Mouse (Mus musculus) frontal cortex, adult (tissue): ENCODE measurements around the gene Mrpl54.

Experiments
- ATAC-seq: cut with Nextera tagmentation; 2 replicates; pipeline ENCODE4 v1.9.2; 2017; ENCODE audit warnings: mild to moderate bottlenecking, moderate library complexity, mixed read lengths; ENCODE audit not compliant: low TSS enrichment

The Mrpl54 gene

DNA sequence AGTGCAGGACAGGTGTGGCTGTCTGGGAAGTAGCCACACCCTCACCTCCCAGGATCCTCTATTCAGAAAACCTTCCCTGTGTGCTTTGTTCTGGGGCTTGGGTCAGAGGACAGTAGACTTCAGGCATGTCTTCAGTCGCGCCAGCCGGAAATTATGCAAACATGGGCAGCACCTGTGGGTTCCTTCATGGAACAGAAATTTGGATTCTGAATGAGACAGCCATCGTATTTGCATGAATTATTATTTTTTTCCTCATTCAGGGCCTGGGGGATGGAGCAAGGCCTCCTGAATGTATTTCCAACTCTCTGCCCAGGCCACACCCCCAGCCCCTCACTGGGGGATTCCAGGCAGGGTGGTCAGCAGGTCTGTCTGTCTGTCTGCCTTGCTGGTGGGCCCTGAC lies 5.7 kb downstream of the Mrpl54 start:
- ATAC-seq = no peak

GRCm38 (mm10) chr10:81259225-81259884 lies 7.4 kb downstream of the Mrpl54 start:
- 0 out of 2 replicates have a peak, but pooled peaks have one; percentile 5 for ATAC-seq

GRCm38 (mm10) chr10:81257158-81258039 lies 9.3 kb downstream of the Mrpl54 start:
- ATAC-seq = peak; percentile 10; the same call in 1 of the 2 replicates

DNA sequence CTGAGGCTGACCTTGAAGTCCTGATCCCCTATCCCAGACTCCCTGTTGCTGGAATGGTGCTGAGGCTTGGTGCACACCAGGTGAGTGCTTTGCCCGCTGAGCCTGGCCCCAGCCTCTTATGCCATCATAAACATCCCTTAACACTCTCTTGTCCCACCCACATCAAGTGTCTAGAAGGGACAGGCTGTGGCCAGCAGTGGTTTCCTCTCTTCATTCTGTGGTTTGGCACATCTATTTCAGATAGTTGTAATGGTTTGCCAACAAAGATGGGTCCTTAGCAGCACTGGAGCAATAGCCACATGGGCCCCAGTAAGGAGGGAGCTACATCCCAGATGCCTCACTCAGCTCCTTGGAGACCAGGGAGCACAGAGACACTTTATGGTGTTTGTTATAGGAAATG lies 11.8 kb downstream of the Mrpl54 start:
- no peak for ATAC-seq

GRCm38 (mm10) chr10:81252424-81253419 lies 14.0 kb downstream of the Mrpl54 start, which contains the start of gene Matk:
Matk (plus strand) TSS chr10:81252935.
- ATAC-seq = peak; percentile 64

DNA sequence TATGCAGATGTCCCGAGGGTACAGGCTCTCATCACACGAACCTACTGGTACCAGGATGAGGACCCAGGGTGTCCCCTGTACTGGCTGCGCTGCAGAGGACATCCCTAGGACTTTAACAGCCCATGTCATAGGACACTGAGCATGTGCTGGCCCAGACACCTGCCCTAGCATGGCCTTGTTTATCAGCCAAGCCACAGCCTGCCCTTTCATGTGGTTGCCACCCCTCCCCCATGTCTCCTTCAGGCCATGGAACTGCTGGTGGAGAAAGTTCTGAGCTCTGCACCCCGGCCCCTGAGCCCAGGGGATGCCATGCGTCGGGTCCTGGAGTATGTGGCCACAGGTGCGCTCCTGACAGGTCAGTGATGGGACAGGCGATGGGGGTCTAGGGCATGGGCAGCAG lies 17.3 kb downstream of the Mrpl54 start:
- ATAC-seq = no peak

GRCm38 (mm10) chr10:81247804-81248203 lies 18.9 kb downstream of the Mrpl54 start:
- no peak for ATAC-seq

DNA sequence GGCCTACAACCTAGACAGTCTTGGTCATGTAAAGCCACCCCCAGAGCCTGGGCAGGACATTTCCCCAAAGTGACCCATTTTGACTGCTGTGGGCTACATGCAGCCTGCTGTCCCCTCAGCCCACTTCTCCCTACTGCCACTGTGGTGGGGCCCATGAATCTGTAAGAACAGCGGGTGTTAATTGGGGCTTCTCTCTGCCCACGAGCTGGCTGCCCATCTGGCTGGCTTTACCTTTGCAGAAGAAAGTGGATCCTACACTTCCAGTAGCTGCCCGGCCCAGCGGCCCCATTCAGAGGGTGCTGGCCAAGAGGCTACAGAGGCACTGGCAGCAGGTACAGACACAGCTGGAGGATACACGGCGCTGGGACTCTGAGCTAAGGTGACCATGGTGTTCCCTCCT lies 21.6 kb downstream of the Mrpl54 start:
- ATAC-seq = peak; percentile 31; the same call in 1 of the 2 replicates

GRCm38 (mm10) chr10:81244595-81244994 lies 22.1 kb downstream of the Mrpl54 start:
- peak; percentile 42; the same call in 1 of the 2 replicates for ATAC-seq

DNA sequence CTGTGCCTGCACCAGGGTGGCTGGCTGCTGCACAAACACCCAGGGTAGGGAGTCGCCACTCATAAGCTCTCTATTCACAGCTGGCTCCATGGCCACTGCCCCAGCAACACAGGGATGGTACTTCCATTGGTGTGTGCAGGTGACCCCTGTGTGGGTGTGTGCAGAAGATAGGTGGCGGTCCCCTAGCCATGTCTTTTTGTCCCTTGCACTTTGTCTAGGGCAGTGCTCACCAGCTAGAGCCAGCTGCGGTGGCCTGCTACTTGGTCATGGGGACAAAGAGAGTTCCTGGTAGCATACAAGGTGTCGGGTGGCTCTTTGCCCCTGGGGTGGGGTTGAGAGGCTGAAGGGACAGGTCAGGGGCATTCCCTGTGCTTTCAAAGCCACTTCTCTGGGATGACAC lies 22.6 kb downstream of the Mrpl54 start:
- no peak for ATAC-seq

DNA sequence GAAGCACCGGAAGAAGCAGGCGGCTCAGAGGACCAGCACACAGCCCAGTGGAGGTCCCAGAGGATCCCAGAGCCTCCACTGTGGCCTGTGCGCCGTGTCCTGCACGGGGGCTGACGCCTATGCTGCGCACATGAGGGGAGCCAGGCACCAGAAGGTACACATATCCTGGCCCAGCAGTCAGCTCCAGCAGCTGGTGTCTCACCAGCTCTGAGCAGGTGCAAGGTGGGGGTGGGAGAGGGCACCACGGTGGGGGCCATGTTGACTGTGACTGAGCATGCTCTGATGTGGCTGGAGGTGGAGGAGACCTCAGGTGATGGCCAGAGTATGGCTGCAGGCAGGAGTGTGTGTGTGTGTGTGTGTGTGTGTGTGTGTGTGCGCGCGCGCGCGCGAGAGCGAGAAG lies 24.7 kb downstream of the Mrpl54 start:
- ATAC-seq = no peak

DNA sequence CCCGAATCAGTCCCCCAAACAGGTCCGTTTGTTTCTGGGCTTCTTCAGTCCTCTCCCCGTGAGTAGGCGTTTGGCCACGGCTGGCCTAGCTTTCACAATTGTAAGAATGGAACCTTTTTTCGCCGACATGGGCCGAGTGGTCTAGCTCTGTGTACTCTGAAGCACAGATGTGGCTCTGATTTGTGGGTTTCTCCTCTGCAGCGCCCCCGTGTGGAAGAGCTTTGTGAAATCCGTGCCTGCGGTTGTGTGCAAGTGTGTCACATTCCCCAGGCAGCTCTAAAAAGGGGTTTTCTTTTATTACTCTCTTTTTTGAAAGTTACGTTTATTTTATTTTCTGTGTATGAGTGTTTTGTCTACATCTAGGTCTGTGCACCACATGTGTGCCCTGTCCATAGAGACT lies 25.9 kb downstream of the Mrpl54 start:
- ATAC-seq = no peak

GRCm38 (mm10) chr10:81238618-81239017 lies 28.1 kb downstream of the Mrpl54 start:
- no peak for ATAC-seq

DNA sequence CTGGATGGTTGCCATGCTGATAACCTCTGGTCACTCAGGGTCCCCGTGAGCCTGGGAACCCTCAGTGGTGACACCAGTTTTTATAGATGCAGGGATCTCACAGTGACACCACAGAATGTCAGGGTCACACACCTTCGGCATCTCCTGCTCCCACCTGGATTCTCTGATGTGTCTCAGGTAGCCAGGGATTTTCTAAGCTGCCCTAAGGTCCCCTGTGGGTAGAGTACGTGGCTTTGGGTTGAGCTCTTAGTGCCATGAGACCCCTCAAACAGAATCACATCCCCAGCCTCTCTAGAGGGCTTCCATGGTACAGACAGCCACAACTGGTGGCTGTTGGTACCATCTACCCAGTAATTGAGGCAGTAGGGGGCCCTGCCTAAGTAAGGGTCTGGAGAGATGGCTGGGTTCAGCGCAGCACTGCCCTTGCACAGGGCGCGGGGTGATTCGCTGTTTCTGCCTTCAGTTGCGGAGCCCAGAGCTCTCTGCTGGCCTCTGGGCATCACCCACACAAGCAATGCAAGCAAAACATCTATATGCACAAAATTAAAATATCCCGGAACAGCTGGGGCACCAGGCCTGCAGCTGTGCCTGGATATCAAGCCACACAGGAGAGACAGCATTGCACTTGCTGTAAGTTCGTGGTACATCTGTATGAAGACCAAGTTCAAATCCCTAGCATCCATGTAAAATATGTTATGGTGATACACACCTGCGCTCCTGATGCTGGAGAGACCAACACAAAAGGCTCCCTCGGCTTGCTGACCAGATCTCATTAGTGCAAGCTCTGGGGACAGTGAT lies 30.1 kb downstream of the Mrpl54 start:
- ATAC-seq = no peak

DNA sequence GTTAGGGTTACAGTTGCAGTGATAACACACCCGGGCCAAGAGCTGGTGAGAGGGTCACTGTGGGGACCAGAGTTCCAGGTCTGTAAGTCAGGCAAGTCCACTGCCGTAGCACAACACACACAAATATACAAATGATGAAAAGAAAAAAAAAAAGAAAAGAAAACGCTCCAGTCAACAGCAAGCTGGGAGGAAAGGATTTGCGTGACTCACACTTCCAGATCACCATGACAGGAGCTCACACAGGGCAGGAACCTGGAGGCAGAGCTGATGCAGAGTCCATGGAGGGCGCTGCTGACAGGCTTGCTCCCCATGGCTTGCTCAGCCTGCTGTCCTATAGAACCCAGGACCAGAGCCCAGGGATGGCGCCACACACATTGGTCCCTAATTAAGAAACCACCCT lies 32.5 kb downstream of the Mrpl54 start:
- no peak for ATAC-seq

DNA sequence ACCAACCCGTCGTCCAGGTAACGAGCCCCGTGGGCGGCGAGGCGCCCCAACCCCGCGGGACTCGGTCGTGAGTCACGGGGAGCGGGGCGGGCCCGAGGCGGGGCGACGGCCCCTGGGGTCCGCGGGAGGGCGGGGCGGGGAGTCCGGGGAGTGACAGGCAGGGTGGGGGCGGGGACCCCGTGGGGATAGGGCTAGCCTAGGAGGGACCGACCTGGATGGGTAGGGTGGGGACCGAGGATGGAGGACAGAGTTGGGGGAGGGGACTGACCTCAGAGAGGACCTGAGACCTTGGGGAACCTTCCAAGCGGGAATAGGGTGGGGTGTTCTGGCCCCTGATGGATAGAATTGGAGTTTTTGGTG lies 33.5 kb downstream of the Mrpl54 start:
- no peak for ATAC-seq

DNA sequence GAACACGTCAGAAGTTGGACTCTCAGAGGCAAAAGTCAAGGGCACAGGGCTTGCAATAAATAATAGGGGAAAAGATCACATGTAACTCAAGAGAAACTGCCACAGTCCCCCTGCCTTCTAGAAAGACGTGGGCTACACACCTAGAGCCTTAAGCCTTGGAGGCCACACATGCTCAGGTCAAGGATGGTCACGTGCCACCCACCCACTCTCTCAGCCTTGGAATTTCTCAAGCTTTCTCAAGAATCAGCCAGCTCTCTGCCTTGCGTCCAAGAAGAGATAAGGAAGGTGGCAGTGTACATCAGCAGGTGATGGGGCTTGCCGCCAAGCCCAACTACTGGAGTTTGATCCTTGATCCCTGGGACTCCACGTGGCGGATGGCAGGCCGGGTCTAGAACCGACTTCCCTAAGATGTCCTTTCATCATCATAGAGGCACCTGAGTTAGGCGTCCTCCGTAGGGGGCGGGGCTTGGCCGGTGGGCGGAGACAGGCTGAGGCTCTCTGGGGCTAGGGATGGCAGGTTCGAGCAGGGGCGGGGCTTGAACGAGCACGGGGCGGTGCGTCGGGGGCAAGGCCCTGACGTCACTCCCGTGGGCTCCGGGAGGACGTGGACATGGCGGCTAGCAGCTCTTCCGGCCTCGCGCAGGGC lies 34.0 kb downstream of the Mrpl54 start, which contains the start of gene Zfr2:
Gene Zfr2, plus strand, starts transcription at position 576 of the 646 bp plus-strand sequence.
- ATAC-seq = peak; percentile 63

DNA sequence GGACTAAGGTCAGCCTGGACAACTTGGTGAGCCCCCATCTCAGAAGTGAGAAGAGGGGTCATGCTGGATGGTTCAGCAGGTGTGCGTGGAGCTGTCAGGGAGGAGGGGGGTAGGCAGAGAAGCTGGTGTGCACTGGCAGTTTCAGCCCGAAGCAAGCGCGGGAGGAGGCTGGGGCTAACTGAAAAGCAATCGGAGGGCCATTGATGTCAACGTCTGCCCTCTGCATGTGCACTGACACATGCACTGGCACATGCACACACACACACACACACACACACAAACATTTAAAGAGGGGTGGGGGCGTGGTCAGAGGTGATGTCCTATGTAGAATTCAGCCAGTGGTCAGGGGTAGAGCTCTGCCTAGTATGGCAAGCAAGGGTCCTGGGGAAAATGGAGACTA lies 35.3 kb downstream of the Mrpl54 start:
- no peak for ATAC-seq

GRCm38 (mm10) chr10:81230438-81231332 lies 36.0 kb downstream of the Mrpl54 start, which contains the start of gene Atcay:
Atcay (minus strand) TSS chr10:81230833.
- peak; percentile 78 for ATAC-seq
